Mouse (Mus musculus): ENCODE data around the gene Safb2.

The Safb2 gene

DNA sequence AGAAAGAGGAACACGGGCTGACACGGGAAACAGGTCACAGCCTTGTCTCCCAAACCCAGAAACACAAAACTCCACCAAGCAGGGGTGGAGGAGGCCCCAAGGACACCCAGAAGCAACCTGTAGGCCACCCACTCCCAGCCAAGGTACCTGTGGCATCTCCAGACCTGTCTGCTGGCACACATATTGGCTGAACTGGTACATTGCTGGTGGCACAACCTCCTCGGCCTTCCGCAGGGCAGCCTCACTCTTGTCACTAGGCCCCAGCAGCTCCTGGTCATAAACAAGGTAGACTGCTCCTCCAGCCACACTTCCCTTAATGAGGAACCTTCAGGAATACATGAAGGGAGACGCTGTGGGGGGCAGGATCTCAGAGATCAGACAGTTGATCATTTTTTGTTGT is 24.3 kb upstream of the Safb2 start:
- DNase-seq = no peak

DNA sequence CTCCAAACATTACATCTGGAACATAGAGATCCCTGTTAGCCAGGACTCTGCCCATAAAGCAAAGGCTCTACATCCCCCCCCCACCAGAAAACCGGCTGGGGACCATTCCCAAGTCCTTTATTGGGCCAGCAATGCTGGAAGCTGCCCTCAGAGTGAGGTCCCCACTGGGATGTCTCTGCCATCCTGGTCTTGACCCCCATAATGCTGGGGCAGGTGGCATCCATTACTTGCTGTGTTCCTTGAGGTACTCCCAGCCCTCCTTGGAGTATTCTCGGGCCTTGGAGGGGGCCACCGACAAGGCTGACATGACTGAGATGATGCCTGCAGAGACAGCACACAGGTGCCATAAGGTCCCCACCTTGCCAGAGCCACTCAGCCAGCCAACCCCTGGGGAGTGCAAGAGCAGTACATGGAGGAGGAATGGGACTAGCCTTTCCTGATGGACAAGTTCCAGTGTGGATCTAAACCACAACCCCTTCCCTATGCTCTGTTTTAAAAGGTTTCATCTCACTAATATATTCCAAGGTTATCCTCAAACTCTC is 23.2 kb upstream of the Safb2 start:
- no peak for DNase-seq

DNA sequence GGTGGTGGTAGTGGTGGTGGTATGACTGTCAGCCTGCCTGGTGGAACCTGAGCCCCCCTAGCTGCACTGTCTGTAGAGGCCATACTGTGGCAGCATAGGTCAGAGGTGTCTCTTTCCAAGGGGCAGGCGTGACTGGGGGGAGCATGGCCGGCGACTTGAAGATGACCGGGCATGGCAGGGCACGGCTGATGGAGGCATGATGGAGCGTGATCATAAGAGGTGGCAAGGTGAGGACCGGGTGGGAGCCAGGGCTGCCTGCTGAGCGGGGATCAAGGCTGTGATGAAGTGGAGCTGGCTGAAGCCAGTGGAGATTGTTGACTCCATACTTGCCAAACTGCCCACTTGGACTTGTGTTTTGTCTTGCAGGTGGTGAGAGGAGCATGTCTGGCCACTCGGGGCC is 21.0 kb upstream of the Safb2 start:
- DNase-seq = no peak

DNA sequence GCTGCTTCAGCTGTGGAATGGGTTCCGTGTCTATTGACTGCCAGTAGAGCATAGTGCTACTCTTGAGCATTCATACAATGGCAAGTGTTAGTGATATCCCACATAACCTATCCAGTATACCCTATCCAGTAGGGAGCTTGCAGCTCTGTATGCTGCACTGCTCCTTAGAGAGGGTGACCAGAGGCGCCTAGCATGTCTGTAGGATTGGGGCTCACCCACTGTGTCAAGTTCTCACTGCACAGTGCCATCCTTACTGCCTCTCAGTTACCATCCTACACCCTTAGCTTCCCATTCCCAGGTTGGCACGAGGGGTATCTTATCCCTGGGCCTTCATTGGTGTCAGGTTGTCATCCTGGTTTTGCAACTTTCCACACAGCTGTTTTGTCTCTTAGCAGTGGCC is 20.0 kb upstream of the Safb2 start:
- no peak for DNase-seq

DNA sequence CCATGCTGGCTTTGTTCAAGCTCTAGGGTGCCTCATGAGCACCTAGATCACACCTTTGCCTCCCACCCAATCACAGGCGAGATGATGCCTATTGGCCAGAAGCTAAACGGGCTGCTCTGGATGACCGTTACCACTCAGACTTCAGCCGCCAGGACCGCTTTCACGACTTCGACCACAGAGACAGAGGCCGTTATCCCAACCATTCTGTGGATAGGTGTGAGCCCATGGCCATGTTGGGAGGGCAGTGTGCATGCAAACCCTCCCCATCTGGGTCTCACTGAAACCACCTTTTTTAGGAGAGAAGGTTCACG is 19.6 kb upstream of the Safb2 start:
- DNase-seq = no peak

DNA sequence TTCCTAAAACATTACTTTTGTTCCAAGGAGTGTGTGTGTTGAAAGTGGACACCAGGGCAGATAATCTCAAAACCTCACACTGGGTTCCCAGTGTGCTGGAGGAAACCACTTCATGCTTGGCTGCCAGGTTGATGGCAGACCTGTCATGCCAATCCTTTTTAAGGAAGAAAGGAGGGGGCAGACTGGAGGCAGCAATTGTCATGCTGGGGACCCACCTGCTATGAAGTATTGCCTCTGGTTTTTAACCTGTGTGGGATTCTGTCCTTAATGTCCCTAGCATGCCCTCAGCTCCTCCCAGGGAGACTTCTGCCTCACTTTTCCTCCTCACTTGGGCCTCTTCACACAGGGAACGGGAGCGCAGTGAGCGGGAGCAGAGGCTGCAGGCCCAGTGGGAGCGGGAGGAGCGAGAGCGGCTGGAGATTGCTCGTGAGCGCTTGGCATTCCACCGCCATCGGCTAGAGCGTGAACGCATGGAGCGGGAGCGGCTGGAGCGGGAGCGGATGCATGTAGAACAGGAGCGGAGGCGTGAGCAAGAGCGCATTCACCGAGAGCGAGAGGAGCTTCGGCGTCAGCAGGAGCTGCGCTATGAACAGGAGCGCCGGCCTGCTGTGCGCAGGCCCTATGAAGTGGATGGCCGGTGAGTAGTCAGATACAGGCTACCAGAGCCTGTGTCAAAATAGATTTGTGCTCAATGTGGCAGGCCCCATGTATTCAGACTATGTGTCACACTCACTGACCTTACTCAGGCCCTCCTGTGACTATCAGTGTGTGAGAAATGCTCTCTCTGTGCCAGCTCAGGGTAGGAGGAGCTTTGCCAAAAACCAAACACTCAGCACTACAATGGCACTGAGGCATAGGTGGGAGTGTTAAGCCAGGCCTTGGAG is 19.0 kb upstream of the Safb2 start:
- DNase-seq = no peak

DNA sequence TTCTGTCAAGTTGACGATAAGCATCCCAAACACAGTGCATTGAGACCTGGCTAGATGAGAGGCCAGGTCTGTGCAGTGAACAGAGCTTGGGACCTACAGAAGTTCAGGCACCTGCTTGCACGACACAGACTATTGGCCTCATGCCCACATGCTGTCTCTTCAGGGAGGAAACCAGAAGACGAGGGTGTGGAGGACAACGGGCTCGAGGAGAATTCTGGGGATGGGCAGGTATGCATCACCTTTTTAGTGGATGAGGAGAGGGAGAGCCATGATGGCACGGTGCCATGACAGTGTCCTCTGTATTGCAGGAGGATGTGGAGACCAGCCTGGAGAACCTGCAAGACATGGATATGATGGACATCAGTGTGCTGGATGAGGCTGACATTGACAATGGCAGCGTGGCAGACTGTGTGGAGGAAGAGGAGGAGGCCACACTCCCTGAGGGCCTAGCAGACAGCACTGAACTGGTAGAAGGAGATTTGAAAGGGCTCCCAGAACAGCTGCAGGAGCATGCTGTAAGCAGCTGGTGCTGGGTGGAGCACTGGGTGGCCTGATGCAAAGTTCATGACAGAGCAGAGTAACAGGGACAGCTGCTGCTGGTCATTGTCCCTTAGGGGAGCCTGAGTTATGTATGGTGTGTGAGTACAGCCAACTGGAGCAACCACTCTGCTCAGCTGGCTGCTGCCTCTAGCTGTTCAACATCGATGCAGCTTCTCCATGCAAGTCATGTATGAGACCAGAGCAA is 9.3 kb upstream of the Safb2 start:
- DNase-seq = no peak

DNA sequence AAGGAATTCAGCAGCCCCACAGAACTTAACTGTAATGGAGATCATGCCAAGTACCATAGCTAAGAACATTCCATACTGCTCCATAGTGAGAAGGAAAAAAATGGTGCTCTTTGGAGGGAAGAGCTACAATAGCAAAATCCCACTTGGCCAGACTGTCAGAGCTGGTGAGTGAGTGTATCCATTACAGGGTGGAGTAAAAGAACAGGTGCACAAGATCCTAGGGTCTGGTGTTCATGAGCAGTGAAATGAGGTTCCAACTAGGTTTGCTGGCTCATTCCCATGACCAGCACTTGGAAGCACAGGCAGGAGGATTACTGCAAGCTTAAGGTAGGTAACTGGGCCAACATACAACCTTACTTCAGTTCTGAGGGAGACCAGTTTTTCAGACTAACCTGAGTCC is 8.2 kb upstream of the Safb2 start:
- no peak for DNase-seq

DNA sequence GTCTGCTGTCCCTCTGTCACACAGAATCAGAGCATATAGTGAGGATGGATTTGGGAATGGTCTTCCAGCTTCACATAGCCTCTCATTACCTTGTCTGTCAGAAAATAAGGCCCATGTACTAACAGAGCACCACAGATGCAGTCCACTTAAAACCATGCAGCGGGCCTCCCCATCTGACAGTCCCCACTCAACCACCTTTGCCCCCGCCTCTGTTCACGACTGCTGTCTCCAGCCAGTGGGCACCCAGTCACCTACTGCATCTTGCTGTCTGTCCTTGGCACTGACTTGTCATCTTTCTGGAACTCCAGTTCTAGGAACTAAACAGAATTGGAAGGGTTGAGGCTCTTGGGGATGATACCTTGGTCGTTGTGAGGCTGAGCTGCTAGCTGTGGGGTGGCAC is 4.5 kb upstream of the Safb2 start:
- no peak for DNase-seq

DNA sequence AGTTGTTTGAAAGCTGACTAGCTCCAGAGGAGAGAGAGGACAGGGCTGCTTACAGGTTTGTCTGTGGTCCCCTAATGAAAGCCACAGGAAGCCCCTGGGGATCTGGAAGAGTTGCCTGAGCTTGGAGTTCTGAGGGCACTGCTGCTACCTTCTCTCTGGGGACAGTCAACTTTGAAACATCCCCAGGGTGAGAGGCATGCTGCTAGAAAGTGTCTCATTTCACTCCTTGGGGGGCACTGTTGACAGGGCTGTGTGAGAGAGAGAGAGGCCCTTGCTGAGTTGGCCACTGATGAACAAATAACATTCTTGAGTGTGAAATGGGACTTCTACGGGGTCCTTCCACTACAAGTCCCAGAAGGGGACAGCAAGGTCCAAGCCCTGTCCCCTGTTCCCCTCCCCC is 3.4 kb upstream of the Safb2 start:
- DNase-seq = no peak

DNA sequence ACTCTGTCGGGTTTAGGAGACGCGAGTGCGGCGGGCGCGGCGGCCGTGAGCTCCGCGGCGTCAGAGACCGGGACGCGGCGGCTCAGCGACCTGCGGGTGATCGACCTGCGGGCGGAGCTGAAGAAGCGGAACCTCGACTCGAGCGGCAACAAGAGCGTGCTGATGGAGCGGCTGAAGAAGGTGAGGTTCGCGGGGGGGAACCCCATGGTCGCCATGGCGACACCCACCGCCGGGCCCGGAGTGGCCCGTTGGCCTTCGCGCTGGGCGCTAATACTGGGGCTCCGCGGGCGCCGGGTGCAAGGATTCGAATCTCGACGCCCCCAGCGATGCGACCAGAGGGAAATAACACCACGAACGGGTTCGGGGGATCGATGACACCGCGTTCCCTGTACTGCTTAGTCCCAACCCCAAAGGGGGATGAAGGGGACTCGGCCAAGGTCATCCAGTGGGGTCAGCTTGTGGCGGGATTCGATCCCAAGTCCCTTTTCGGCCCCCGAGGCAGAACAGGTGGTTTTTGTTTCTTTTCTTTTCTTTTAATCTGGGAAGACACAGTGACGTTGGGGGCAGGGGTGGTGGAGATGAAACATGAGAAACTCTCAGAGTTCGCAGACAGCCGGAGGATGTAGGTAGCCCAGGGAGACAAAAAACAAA is 911 bp upstream of the Safb2 start:
- no peak for DNase-seq

DNA sequence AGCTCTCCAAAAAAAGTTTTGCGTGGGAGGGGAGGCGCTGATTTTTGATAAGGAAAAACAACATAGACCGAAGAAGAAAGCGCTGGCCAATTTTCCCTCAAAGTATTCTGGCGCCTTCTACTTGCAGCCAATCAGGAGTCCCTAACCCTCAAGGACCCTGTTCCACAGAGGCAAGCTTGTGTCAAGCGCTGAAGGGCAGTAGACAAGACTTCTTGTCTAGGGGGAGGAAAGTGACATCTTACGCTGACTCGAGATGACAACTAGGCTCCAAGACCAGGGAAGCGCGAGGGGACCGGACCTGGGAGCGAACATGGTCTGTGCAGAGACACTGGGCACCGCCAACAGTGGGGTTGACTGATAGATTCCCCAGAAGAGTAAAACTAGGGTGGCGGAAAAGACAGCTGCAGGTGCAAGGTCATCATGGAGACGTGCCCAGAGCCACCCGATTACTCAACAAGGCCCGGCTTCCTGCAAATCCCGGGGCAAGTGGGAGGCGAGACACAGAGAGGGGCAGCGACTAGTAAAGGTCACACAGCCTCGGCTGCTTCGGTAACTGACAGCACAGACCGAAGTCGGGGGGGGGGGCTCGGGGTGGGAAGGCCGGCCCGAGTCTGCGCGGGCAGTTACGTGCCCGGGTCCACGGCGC is 651 bp downstream of the Safb2 start:
- DNase-seq = no peak

DNA sequence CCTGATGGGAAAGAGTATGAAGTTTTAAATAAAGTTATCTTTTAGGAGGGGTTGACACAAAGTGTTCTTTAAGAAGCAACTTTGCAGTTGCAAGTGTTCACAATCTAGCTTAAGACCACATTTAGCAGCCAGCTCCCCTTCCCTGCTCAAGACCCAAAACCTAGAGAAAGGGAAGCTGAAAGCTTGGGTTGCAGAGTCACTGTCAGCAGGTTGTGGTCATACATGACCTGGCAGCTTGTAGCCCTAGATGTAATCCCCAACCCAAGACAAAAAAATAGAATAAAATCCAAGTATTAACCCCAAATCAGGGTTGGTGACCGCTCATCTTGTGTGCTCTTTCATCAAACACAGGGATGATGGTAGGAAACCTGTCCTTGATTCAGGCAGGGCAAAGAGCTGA is 1.3 kb downstream of the Safb2 start:
- DNase-seq = no peak

DNA sequence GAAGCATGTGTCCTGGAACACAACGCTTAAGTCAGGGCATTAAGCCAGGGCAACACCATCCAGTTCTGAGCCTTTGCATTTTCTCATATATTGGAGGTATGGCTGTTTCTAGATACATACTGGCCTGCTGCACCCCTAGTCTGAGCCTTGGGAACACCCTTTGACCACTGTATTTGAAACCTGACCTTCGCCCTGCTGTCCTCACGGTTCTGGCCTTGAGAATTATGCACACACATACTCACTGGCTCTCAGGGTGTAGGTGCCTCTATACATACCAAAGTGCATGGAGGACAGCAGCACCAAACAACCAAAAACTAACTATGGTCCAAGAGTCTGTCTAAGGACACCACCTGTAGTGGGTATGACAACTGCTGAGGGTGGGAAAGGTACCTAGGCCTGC is 11.4 kb downstream of the Safb2 start:
- DNase-seq = no peak

DNA sequence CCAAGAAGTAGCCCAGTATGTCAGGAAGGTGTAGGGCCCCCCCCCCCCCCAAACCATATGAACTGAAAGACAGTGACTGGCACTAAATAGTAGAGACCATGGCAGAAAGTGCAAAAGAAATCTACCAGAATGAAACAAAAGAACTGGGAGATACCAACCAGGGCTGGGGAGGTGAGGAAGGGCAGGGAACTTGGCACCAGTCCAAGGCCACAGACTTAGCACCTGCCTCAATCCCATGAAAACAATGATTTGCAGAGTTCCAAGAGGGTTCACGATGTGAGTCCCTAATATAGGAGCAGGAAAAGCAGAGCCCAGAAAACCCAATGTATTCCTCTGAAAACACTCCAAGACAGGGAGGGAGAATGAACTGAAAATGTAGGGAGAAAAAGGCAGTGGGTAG is 12.2 kb downstream of the Safb2 start:
- no peak for DNase-seq

DNA sequence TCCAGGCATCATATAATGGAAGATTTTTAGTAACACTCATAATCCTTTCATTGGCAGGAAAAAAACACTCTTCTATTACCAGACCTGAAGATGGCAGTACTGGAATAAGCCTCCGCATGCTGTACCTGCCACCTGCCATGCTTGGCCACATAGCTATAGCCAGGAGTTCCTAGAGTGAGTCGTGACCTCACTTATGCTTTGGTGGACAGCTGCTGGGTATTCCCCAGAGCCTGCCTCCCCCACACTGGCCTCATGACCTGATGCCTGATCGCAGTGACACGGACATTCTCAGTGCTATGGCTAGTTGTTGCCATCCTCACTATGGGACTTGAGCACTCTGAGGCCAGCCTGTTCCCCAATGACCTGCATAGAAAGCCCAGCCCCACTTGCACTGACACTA is 14.1 kb downstream of the Safb2 start:
- no peak for DNase-seq

DNA sequence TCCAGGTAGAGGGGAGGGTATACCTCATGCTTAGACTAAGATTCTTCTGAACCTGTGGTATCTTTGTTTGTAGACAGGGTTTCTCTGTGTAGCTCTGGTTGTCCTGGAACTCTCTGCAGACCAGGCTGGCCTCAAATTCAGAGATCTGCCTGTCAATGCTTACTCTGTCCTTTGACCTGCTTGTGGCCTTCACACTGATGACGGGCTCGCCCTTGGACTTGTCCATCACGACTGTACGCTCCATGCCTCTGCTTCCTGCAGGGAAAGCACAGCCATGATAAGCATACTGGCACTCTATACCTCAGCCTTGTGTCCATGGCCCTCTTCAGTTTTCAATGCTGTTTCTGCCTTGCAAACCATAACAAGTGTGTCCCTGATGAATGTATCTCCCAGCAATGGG is 17.0 kb downstream of the Safb2 start:
- no peak for DNase-seq

DNA sequence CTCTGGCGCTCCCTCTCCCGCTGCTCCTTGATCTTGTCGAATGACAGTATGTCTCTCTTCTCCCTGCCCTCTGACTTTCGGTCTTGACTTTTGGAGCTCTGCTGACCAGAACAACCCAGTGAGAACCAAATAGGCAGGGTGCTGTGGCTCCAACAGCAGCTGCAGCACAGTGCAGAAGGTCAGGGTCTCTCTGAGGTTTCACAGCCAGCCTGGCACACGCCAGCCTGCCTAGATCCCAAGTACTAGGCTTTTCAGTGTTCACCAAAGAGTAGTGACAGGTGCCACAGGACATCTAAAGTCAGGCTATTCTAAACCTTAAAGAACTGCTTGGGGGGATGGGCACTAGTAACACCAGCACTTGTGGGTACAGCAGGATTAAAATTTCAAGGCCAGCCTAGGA is 17.5 kb downstream of the Safb2 start:
- DNase-seq = no peak

DNA sequence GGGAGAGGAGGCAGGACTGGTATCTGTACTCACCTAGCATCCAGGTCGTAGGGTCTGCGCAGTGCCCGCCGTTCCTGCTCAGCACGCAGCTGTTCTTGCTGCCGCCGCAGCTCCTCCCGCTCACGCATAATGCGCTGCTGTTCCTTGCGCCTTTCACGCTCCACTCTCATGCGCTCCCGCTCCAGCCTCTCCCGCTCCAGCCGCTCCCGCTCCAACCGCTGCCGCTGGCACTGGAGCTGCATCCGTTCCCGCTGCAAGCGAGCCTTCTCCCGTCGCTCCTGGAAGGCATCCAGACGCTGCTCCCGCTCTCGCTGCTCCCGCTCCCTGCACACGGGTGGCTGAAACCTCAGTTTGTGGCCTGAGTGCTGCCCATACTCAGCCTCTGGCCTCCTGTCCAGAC is 18.1 kb downstream of the Safb2 start:
- DNase-seq = no peak

DNA sequence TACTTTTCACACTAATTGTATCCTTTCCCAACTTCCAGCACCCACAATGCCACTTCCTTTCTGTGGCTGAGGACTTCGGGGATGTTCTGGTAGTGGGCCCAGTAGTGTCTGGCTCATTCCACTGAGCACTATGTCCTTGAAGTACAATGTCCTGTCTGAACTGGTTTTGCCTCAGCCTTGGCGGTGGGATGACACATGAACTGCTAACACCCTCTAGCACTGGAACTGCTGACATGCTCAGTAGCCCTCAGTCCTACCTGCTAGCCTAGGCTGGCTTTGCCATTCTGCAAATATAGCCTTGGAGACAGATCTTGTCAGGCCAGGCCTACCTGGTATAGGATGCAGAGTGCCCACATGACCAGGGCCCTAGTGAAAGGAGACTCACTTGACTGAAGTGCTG is 22.5 kb downstream of the Safb2 start:
- DNase-seq = no peak

DNA sequence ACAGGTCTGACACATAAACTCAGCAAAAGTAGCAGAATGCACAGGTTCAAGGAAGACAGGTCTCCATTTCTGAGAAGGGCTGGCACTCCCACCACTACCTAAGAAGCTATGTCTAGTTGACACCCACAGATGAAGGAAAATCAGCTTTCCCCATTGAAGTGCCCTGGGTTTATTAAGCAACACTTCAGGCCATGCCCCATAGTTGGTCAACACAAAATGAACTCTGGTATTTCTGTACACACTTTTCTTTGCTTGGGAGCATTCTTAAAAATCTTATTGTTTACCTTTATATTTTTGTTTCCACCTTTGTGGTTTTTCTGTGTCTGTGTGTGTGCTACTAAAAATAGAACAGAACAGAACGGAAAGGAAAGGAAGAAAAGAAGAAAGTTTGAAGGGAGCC is 24.3 kb downstream of the Safb2 start:
- DNase-seq = no peak

DNA sequence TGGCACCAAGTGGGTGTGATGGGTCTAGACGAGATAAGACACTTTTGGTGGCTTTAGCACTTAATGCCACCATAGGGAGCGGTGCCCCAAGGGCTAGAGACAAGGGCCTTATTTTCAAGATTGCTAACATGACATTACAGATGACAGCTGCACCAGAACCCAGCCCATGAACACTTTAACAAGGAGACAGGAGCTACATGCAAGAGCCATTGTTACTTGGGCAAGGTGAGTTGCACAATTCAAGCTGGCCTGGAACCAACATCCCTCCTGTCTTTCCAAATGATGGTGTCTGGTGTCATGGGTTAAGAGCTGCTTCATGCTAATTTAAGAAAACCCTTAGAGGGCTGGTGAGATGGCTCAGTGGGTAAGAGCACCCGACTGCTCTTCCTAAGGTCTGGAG is 25.0 kb downstream of the Safb2 start:
- no peak for DNase-seq

DNA sequence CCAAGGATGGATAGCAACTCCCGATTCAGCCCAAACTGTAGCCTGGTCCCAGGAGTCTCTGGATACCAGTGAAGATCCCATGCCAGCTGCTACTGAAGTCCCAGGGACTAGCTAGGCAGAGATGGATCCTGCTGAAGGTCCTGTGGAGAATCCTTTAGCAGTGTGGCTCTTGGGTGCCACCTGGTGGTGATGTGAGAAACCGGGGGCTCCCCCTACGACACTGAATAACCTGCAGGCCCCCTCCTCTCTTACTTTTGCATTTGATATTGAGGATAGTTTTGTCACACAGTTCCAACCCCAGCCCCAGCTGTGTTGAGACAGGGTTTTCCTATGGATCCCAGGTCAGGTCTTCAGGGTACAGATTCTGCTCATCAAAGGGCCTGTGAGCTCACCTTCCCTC is 25.9 kb downstream of the Safb2 start:
- peak; percentile 74 for DNase-seq
